Mouse (Mus musculus): ENCODE results near the gene Tspear. TPM values are rescaled to one million over a fixed set of nuclear protein-coding genes. Genes with fewer than 3 reads are reported as not detected.

Gene Tspear
- polyA plus RNA-seq, 1 experiment: 1.1 TPM

DNA sequence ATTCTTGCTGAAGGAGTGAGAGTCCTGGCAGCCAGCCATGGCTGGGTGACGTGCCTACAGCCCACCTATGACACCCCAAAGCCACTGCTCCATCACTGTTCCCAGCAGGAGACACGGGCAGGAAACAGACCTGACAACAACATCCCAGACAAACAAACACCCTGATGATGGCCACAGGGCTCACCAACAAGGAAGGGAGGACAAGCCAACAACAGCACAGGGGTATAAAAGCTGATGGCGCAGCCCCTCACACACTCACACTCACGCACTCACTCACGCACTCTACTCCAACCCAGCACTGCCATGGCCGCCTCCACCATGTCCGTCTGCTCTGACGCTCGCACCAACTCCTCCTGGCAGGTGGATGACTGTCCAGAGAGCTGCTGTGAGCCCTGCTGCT, 166.2 kb downstream of the Tspear start, which contains the start of gene Gm10318:
Gene Gm10318 (plus strand): TSS at position 301 of the 400 bp plus-strand sequence.

DNA sequence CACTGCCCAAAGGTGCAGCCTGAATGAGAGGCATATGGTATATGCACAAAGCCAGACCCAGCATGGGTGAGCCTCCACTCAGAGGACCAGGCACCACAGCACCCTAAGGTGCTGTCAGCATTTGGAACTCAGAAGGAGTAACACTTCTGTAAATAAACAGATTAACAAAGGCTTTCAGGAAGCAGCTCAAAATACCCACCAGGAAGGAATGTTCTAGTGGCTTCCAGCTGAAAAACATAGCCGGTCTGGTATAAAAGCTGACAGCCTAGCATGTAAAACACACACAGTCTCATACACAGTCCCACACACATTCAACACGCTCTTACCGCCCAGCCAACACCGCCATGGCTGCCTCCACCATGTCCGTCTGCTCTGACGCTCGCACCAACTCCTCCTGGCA, 175.3 kb downstream of the Tspear start, which contains the start of gene Gm3285:
Gene Gm3285 (plus strand): TSS at position 301 of the 400 bp plus-strand sequence.

DNA sequence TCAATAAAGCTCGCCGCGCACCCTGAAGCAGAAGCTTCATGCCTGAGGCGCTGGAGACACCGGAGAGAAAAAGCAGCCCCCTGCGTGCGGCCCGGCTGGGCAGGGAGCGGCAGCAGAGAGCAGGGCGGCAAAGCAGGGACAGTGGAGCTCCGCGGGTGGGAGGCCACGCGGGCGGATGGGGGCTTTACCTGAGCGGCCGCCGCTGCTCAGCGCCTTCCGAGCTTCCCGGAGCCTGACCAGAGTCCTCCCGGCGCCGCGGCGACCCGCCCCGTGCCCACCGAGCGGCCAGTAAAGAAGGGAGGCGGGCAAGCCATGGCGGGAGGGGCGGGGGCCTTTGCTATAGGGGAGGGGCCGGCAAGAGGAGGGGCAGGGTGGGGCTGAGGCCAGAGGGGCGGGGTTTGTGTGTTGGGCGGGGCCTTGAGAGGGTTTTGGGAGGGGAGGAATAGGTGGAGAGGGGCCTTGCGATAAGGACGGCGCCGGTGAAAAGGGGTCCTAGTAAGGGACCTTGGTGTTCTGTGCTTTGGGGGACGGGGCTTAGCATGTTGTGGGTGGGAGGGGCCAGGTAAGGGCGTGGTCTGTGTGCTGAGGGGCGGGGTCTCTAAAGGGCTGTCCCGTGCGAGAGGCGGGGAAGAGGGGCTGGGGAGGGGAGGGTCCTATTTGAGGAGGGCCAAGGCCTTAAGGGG, 216.0 kb downstream of the Tspear start, which contains the start of gene Lrrc3:
Gene Lrrc3 (minus strand): TSS at position 326 of the 683 bp plus-strand sequence.

Other genes with a start within 250 kb of the Tspear start
- gene Fam207a, start 170.8 kb upstream of the Tspear start, polyA plus RNA-seq (2012; rRNA removed; ENCODE audit: low replicate concordance): 19.1 and 32.2 TPM in 2 replicates
- 24.9 and 35.8 TPM in 2 replicates for gene Itgb2, start 156.3 kb upstream of the Tspear start, polyA plus RNA-seq (2012; rRNA removed; ENCODE audit: low replicate concordance)
- gene Pttg1ip, start 104.8 kb upstream of the Tspear start, polyA plus RNA-seq (2012; rRNA removed; ENCODE audit: low replicate concordance): 234 and 258 TPM in 2 replicates
- gene Sumo3, start 80.5 kb upstream of the Tspear start, polyA plus RNA-seq (2012; rRNA removed; ENCODE audit: low replicate concordance): 253 and 352 TPM in 2 replicates
- 0.84 TPM in 1 of 2 replicates, not detected in the other for gene Gm49325, start 80.4 kb upstream of the Tspear start, polyA plus RNA-seq (2012; rRNA removed; ENCODE audit: low replicate concordance)
- 60.5 and 66.2 TPM in 2 replicates for gene Ube2g2, start 64.3 kb upstream of the Tspear start, polyA plus RNA-seq (2012; rRNA removed; ENCODE audit: low replicate concordance)
- gene Gm19402, start 4.2 kb downstream of the Tspear start, polyA plus RNA-seq (2012; rRNA removed; ENCODE audit: low replicate concordance): not detected in 2 replicates
- not detected in 2 replicates for gene Gm9508, start 10.7 kb downstream of the Tspear start, polyA plus RNA-seq (2012; rRNA removed; ENCODE audit: low replicate concordance)
- not detected in 2 replicates for gene Gm10272, start 20.1 kb downstream of the Tspear start, polyA plus RNA-seq (2012; rRNA removed; ENCODE audit: low replicate concordance)
- not detected in 2 replicates for gene Gm10024, start 24.9 kb downstream of the Tspear start, polyA plus RNA-seq (2012; rRNA removed; ENCODE audit: low replicate concordance)
- gene Gm10142, start 29.2 kb downstream of the Tspear start, polyA plus RNA-seq (2012; rRNA removed; ENCODE audit: low replicate concordance): not detected in 2 replicates
- gene Krtap12-1, start 34.0 kb downstream of the Tspear start, polyA plus RNA-seq (2012; rRNA removed; ENCODE audit: low replicate concordance): not detected in 2 replicates
- gene Gm10100, start 39.9 kb downstream of the Tspear start, polyA plus RNA-seq (2012; rRNA removed; ENCODE audit: low replicate concordance): not detected in 2 replicates
- not detected in 2 replicates for gene Gm18596, start 56.1 kb downstream of the Tspear start, polyA plus RNA-seq (2012; rRNA removed; ENCODE audit: low replicate concordance)
- gene Gm9736, start 64.8 kb downstream of the Tspear start, polyA plus RNA-seq (2012; rRNA removed; ENCODE audit: low replicate concordance): not detected in 2 replicates
- not detected in 2 replicates for gene Gm3233, start 73.1 kb downstream of the Tspear start, polyA plus RNA-seq (2012; rRNA removed; ENCODE audit: low replicate concordance)
- not detected in 2 replicates for gene Gm3238, start 84.8 kb downstream of the Tspear start, polyA plus RNA-seq (2012; rRNA removed; ENCODE audit: low replicate concordance)
- gene Gm7138, start 90.4 kb downstream of the Tspear start, polyA plus RNA-seq (2012; rRNA removed; ENCODE audit: low replicate concordance): not detected in 2 replicates
- not detected in 2 replicates for gene Gm3250, start 96.0 kb downstream of the Tspear start, polyA plus RNA-seq (2012; rRNA removed; ENCODE audit: low replicate concordance)
- gene Gm7137, start 101.6 kb downstream of the Tspear start, polyA plus RNA-seq (2012; rRNA removed; ENCODE audit: low replicate concordance): not detected in 2 replicates
- not detected in 2 replicates for gene Gm9639, start 108.5 kb downstream of the Tspear start, polyA plus RNA-seq (2012; rRNA removed; ENCODE audit: low replicate concordance)
- gene Gm19668, start 112.6 kb downstream of the Tspear start, polyA plus RNA-seq (2012; rRNA removed; ENCODE audit: low replicate concordance): not detected in 2 replicates
- gene Gm9507, start 125.3 kb downstream of the Tspear start, polyA plus RNA-seq (2012; rRNA removed; ENCODE audit: low replicate concordance): not detected in 2 replicates
- gene Gm2696, start 128.1 kb downstream of the Tspear start, polyA plus RNA-seq (2012; rRNA removed; ENCODE audit: low replicate concordance): not detected in 2 replicates
- gene Krtap10-4, start 140.5 kb downstream of the Tspear start, polyA plus RNA-seq (2012; rRNA removed; ENCODE audit: low replicate concordance): not detected in 2 replicates
- not detected in 2 replicates for gene Krtap10-10, start 149.4 kb downstream of the Tspear start, polyA plus RNA-seq (2012; rRNA removed; ENCODE audit: low replicate concordance)
- gene Gm36176, start 160.2 kb downstream of the Tspear start, polyA plus RNA-seq (2012; rRNA removed; ENCODE audit: low replicate concordance): not detected in 2 replicates
- gene Gm10318, start 166.3 kb downstream of the Tspear start, polyA plus RNA-seq (2012; rRNA removed; ENCODE audit: low replicate concordance): not detected in 2 replicates
- gene Gm3285, start 175.4 kb downstream of the Tspear start, polyA plus RNA-seq (2012; rRNA removed; ENCODE audit: low replicate concordance): not detected in 2 replicates
- 7.8 and 12.9 TPM in 2 replicates for gene Lrrc3, start 216.0 kb downstream of the Tspear start, polyA plus RNA-seq (2012; rRNA removed; ENCODE audit: low replicate concordance)